Mouse (Mus musculus) CH12.LX (cell line): ENCODE data around the gene Hmces. TPM values are rescaled to one million over a fixed set of nuclear protein-coding genes. Genes with fewer than 3 reads are reported as not detected.

ENCODE experiments used
- DNase-seq: peaks from one replicate; pipeline ENCODE4 v3.0.0-alpha.2; 2013; ENCODE audit errors: extremely low read depth
- H3K27ac ChIP-seq: 2 replicates; pipeline ENCODE4 v1.5.1; 2012; ENCODE audit warnings: low read depth, mild to moderate bottlenecking, control low read depth, moderate library complexity; ENCODE audit not compliant: insufficient read depth
- H3K27me3 ChIP-seq: replicated peaks from 2 replicates; pipeline ENCODE3; 2012; ENCODE audit warnings: inconsistent platforms
- H3K36me3 ChIP-seq, 2 experiments: replicated peaks in 1 of 2; 2 replicates each; pipeline versions ENCODE3 to v1.6.1; 2012; ENCODE audit warnings: inconsistent platforms in 1 of 2, low read length in 1 of 2, mild to moderate bottlenecking in 1 of 2, mixed read lengths in 1 of 2, moderate library complexity in 1 of 2; ENCODE audit not compliant: control insufficient read depth in 1 of 2, insufficient read depth in 1 of 2
- H3K4me1 ChIP-seq, 2 experiments: 2 replicates each; pipeline ENCODE4 v1.6.1; 2012; ENCODE audit warnings: inconsistent platforms in 1 of 2, moderate library complexity in 1 of 2; ENCODE audit not compliant: insufficient read depth in 2 of 2, control insufficient read depth in 1 of 2
- H3K4me2 ChIP-seq: 2 replicates; pipeline ENCODE4 v1.6.1; 2012; ENCODE audit warnings: low read depth, mild to moderate bottlenecking, control low read depth; ENCODE audit not compliant: poor library complexity, insufficient read depth, severe bottlenecking
- H3K4me3 ChIP-seq, 3 experiments: fragments of 150-350 bp in 1 of 3; sonication (generic) in 1 of 3; replicated peaks in 1 of 3; 2 replicates each; pipeline versions ENCODE3 to v1.5.1; 2011 to 2012; ENCODE audit warnings: low read depth in 2 of 3, low read length in 2 of 3, mild to moderate bottlenecking in 2 of 3, moderate library complexity in 2 of 3, control low read depth in 1 of 3, improper control_type of control experiment in 1 of 3, inconsistent platforms in 1 of 3, mixed read lengths in 1 of 3; ENCODE audit not compliant: poor library complexity in 1 of 3
- H3K79me2 ChIP-seq: replicated peaks from 2 replicates; pipeline ENCODE4 v1.6.1; 2012; ENCODE audit warnings: mild to moderate bottlenecking, moderate library complexity; ENCODE audit not compliant: control insufficient read depth, poor library complexity, insufficient read depth, severe bottlenecking; ENCODE audit errors: extremely low read depth
- H3K9ac ChIP-seq: 2 replicates; pipeline ENCODE4 v1.6.1; 2012; ENCODE audit warnings: low read depth, mild to moderate bottlenecking, control low read depth, moderate library complexity; ENCODE audit not compliant: insufficient read depth
- H3K9me3 ChIP-seq: replicated peaks from 2 replicates; pipeline ENCODE3; 2012; ENCODE audit warnings: low read length, inconsistent platforms, mixed read lengths
- CHD2 ChIP-seq: IDR thresholded peaks from 2 replicates; pipeline ENCODE4 v1.6.1; 2011; ENCODE audit warnings: low read length, improper control_type of control experiment
- CTCF ChIP-seq, 2 experiments: IDR thresholded peaks in 1 of 2; conservative IDR thresholded peaks in 1 of 2; 2 replicates each; pipeline ENCODE4 v1.5.1; 2011 to 2012; ENCODE audit warnings: low read depth in 2 of 2, low read length in 2 of 2, improper control_type of control experiment in 1 of 2, inconsistent platforms in 1 of 2, mild to moderate bottlenecking in 1 of 2, moderate library complexity in 1 of 2
- E2F4 ChIP-seq: IDR thresholded peaks from 2 replicates; pipeline ENCODE4 v1.6.1; 2011; ENCODE audit warnings: low read depth, low read length, improper control_type of control experiment; ENCODE audit not compliant: insufficient replicate concordance
- ETS1 ChIP-seq: conservative IDR thresholded peaks from 2 replicates; pipeline ENCODE4 v1.6.1; 2012; ENCODE audit warnings: low read depth, mild to moderate bottlenecking, inconsistent platforms, low read length, improper control_type of control experiment, moderate library complexity
- HCFC1 ChIP-seq: IDR thresholded peaks from 2 replicates; pipeline ENCODE4 v1.6.1; 2012; ENCODE audit warnings: low read depth, mild to moderate bottlenecking, inconsistent platforms, low read length, improper control_type of control experiment
- IRF4 ChIP-seq: IDR thresholded peaks from 2 replicates; pipeline ENCODE4 v1.6.1; 2014; ENCODE audit warnings: low read depth, mild to moderate bottlenecking, inconsistent platforms, low read length, improper control_type of control experiment
- JUN ChIP-seq: IDR thresholded peaks from 2 replicates; pipeline ENCODE4 v1.6.1; 2011; ENCODE audit warnings: low read depth, mild to moderate bottlenecking, low read length, improper control_type of control experiment, moderate library complexity; ENCODE audit not compliant: insufficient read depth
- MEF2A ChIP-seq: IDR thresholded peaks from 2 replicates; pipeline ENCODE4 v1.6.1; 2014; ENCODE audit warnings: low read depth, mild to moderate bottlenecking, inconsistent platforms, low read length, improper control_type of control experiment, borderline replicate concordance
- MYC ChIP-seq: IDR thresholded peaks from 2 replicates; pipeline ENCODE4 v1.6.1; 2011; ENCODE audit warnings: low read depth, mild to moderate bottlenecking, improper control_type of control experiment, low read length
- NELFE ChIP-seq: IDR thresholded peaks from 2 replicates; pipeline ENCODE4 v1.6.1; 2011; ENCODE audit warnings: low read depth, low read length, improper control_type of control experiment
- NRF1 ChIP-seq: IDR thresholded peaks from 2 replicates; pipeline ENCODE4 v1.6.1; 2014; ENCODE audit warnings: low read depth, mild to moderate bottlenecking, inconsistent platforms, low read length, improper control_type of control experiment, moderate library complexity
- PAX5 ChIP-seq: IDR thresholded peaks from 2 replicates; pipeline ENCODE4 v1.6.1; 2012; ENCODE audit warnings: low read length, inconsistent platforms, mixed read lengths
- POLR2A ChIP-seq: IDR thresholded peaks from 2 replicates; pipeline ENCODE4 v1.6.1; 2011; ENCODE audit warnings: low read depth, mild to moderate bottlenecking, improper control_type of control experiment, low read length
- POLR2AphosphoS2 ChIP-seq: IDR thresholded peaks from 2 replicates; pipeline ENCODE4 v1.6.1; 2011; ENCODE audit warnings: low read depth, low read length, improper control_type of control experiment
- SMC3 ChIP-seq: IDR thresholded peaks from 2 replicates; pipeline ENCODE4 v1.6.1; 2011; ENCODE audit warnings: low read depth, low read length, improper control_type of control experiment
- TCF12 ChIP-seq: IDR thresholded peaks from 2 replicates; pipeline ENCODE4 v1.6.1; 2014; ENCODE audit warnings: low read depth, mild to moderate bottlenecking, inconsistent platforms, low read length, improper control_type of control experiment
- UBTF ChIP-seq: IDR thresholded peaks from 2 replicates; pipeline ENCODE4 v1.6.1; 2012; ENCODE audit warnings: low read depth, mild to moderate bottlenecking, inconsistent platforms, low read length, improper control_type of control experiment, moderate library complexity
- USF1 ChIP-seq: IDR thresholded peaks from 2 replicates; pipeline ENCODE4 v1.6.1; 2014; ENCODE audit warnings: low read depth, mild to moderate bottlenecking, inconsistent platforms, low read length, improper control_type of control experiment
- ZKSCAN1 ChIP-seq: IDR thresholded peaks from 2 replicates; pipeline ENCODE4 v1.6.1; 2012; ENCODE audit warnings: low read depth, inconsistent platforms, low read length, improper control_type of control experiment, borderline replicate concordance
- ZMIZ1 ChIP-seq: IDR thresholded peaks from 2 replicates; pipeline ENCODE4 v1.6.1; 2012; ENCODE audit warnings: low read depth, mild to moderate bottlenecking, inconsistent platforms, low read length, improper control_type of control experiment
- ZNF384 ChIP-seq: IDR thresholded peaks from 2 replicates; pipeline ENCODE4 v1.6.1; 2012; ENCODE audit warnings: low read depth, low read length, improper control_type of control experiment, inconsistent platforms
- dilution Hi-C: fragments of 300-500 bp; cut with MboI; formaldehyde crosslinking; loops from 2 replicates; pipeline ENCODE4 v1.14.3; 2020; ENCODE audit warnings: low sequenced_read_pairs; ENCODE audit not compliant: extremely low pct_unique_long_range_greater_than_20kb, extremely low pct_ligation_motif_present
- in situ Hi-C: fragments of 300-500 bp; cut with MboI; formaldehyde crosslinking; loops from 3 replicates; pipeline ENCODE4 v1.14.3; 2019; ENCODE audit warnings: low sequenced_read_pairs, low pct_ligation_motif_present, low pct_unique_long_range_greater_than_20kb, mixed read lengths
- polyA plus RNA-seq: library from polyadenylated mRNA; unstranded; fragments of >175 nt; gene quantifications from 2 replicates; pipeline ENCODE4 v1.2.1, GENCODE M21; 2012; ENCODE audit warnings: low read depth; ENCODE audit not compliant: insufficient read length
- total RNA-seq, 2 experiments: library from RNA; depleted of rRNA; stranded (reverse); fragments of 300-350 nt in 1 of 2; fragments of >200 nt in 1 of 2; gene quantifications; 2 replicates each; pipeline ENCODE4 v1.2.3; 2012 to 2014

Gene Hmces
- total and polyA plus RNA-seq, 3 experiments = 0.31 to 11.8 (median 0.99) TPM

- DNase-seq = no peak
- Histone ChIP-seq H3K27ac (no peak overlapping the region), H3K27me3 (no peaks in the 10 kb centered on the region), H3K4me1 (peaks cover 5 to 11% of the 10 kb centered on the region in 2 experiments), H3K4me3 (no peak overlapping the region), H3K4me2 (no peak overlapping the region), H3K79me2 (no peaks in the 10 kb centered on the region), H3K9ac (no peak overlapping the region), H3K9me3 (peaks cover 3% of the 10 kb centered on the region), H3K36me3 (no peaks in the 10 kb centered on the region)
- TF ChIP-seq CTCF (conservative IDR thresholded peaks at IDR 0.05 in 1 of 2, IDR thresholded peaks at IDR 0.05 in 1 of 2; ENCODE audit: low read depth in 2 of 2, low read length in 2 of 2) (peak; percentile 5 to 18; a peak in 1 of 4 replicates), TCF12 (no peak), MEF2A (no peak), SMC3 (no peak)
- in situ Hi-C loops (no loop called here), dilution Hi-C loops (no loop called here)
These were observed 39.8 kb upstream of the Hmces start for GRCm38 (mm10) chr6:87873963-87874362.

DNA sequence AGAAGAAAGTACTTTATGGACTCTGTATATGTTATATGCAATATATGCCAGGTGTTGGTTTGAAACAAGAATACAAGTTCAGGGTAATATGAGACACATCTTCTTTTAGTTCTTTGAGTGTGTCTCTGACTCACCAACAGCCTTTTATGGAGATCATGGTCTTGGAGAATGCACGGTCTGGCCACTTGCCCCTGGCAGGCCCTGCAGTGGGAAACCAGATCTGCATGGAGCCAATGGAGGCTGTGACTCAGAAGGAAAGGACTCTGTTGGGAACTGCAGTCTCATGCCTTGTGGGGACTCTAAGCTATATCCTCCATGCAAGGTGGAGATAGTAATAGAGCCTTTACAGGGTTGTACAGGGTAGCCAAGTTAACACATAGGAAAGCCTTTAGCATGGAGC lies 38.7 kb upstream of the Hmces start:
- Histone ChIP-seq H3K27ac (no peak overlapping the region), H3K36me3 (no peaks in the 10 kb centered on the region), H3K4me2 (no peak overlapping the region), H3K79me2 (no peaks in the 10 kb centered on the region), H3K4me3 (no peak overlapping the region), H3K27me3 (peaks cover 2% of the 10 kb centered on the region), H3K9me3 (peaks cover 3% of the 10 kb centered on the region), H3K9ac (no peak overlapping the region), H3K4me1 (peaks cover 7 to 9% of the 10 kb centered on the region in 2 experiments; a peak in 3 of 4 replicates)
- DNase-seq = no peak
- dilution Hi-C loops (no loop called here), in situ Hi-C loops (no loop called here)
- TF ChIP-seq NELFE = no peak
- no peak for TF ChIP-seq UBTF
- no peak for TF ChIP-seq HCFC1
- TF ChIP-seq IRF4 = no peak

DNA sequence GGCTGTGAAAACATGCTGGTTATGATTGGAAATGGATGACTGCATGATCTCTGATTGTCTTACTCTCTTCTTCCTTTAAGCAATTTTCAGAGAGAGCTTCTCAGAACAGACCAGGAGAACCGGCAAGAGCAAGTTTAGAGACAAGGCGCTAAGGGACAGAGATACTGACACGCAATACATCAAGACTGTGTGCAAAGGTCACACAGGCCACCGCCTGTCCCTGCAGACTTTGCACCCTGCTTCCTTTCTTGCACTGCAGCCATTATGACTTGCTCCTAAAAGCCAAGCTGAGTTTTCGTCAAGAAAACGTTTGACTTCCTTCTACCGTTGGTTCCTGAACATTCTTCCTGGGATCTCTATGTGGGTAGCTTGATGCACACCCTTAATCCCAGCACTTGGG lies 38.2 kb upstream of the Hmces start:
- H3K27me3 ChIP-seq = peaks cover 3% of the 10 kb centered on the region
- H3K27ac ChIP-seq = no peak overlapping the region
- H3K9ac ChIP-seq = no peak overlapping the region
- no peaks in the 10 kb centered on the region for H3K36me3 ChIP-seq
- peaks cover 7 to 9% of the 10 kb centered on the region in 2 experiments; a peak in 3 of 4 replicates for H3K4me1 ChIP-seq
- TF ChIP-seq CTCF (conservative IDR thresholded peaks at IDR 0.05 in 1 of 2, IDR thresholded peaks at IDR 0.05 in 1 of 2; ENCODE audit: low read depth in 2 of 2, low read length in 2 of 2) (no peak), MYC (no peak), HCFC1 (no peak), IRF4 (no peak), JUN (no peak), TCF12 (no peak), ZKSCAN1 (no peak), ETS1 (no peak), E2F4 (no peak), UBTF (no peak), NRF1 (no peak), PAX5 (no peak), POLR2A (no peak), SMC3 (no peak), POLR2AphosphoS2 (no peak), USF1 (no peak), CHD2 (no peak), ZMIZ1 (no peak), ZNF384 (no peak)
- TF ChIP-seq, all 38 proteins: peak for 0
- H3K4me2 ChIP-seq = no peak overlapping the region
- H3K79me2 ChIP-seq = no peaks in the 10 kb centered on the region
- dilution Hi-C loops (no loop called here), in situ Hi-C loops (no loop called here)
- DNase-seq = no peak
- H3K4me3 ChIP-seq = no peak overlapping the region
- H3K9me3 ChIP-seq = peaks cover 3% of the 10 kb centered on the region
